Mouse (Mus musculus): ENCODE results near the gene Steap4. TPM values are rescaled to one million over a fixed set of nuclear protein-coding genes. Genes with fewer than 3 reads are reported as not detected.

Gene Steap4
- polyA plus RNA-seq, 1 experiment, result not detected

DNA sequence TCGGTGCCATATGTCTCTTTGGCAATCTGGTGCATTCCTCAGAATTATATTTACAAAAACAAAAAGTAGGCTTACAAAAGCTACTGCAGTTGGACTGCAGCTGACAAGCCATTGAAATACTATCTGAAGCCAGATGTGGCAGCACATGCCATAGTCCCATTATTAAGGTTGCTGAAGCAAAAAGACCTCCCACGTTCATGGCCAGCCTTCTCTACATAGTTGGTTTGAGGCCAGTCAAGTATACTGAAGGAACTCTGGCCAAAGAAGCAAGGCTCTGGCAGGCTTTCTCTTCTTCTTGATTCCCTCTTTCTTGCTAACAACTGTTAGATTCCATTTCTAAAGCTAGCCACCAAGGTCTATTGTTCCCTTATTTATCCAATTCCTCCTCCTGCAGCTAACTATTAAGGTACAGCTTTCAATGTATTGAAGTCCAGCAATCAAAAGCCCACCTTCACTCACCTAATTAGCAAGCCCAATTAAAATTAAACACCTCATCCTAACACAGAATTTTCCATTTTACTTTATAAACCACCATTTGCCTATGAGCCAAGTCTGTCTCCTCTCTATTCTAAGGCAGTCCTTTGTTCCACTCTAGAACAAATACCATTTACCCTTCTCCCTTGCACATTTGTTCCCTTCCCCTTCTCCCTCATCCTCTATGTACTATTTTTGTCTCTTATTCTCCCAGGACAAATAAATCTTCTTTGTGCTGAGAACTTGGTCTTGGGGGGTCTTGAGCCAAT is 26.2 kb upstream of the Steap4 start:
- TF ChIP-seq GATA1 (IDR thresholded peaks at IDR 0.05; ENCODE audit: borderline replicate concordance, low read length), result no peak
- TF ChIP-seq FLI1 (IDR thresholded peaks at IDR 0.05; ENCODE audit: low read length), result no peak
- H3K9me3 ChIP-seq, result 0 out of 2 replicates have a peak, but pooled peaks cover 3% of the 10 kb centered on the region
- H3K4me3 ChIP-seq (replicated peaks), result no peak overlapping the region
- H3K4me1 ChIP-seq, result no peaks in the 10 kb centered on the region
- H3K36me3 ChIP-seq (replicated peaks; ENCODE audit: low read length), result no peaks in the 10 kb centered on the region
- no peaks in the 10 kb centered on the region for H3K27me3 ChIP-seq (replicated peaks)

DNA sequence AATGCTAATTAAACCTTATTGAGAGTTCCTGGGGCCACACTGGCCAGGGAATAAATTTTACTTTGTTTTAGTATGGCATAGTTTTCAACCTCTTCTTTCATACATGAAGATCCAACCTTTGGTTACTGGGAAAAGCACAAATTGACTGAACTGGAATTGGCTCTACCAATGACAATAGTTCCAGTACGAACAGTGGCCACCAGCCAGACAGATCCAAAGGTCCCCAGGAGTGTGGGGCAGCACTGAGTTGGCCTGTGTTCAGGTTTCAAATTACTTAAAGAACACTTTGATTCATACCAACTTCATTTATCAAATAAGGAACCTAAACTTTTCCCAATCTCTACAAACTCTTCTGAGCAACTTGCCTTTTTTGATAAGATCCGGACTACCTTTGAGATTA is 5.4 kb upstream of the Steap4 start:
- TF ChIP-seq FLI1 (IDR thresholded peaks at IDR 0.05; ENCODE audit: low read length) (no peak), GATA1 (IDR thresholded peaks at IDR 0.05; ENCODE audit: borderline replicate concordance, low read length) (no peak)
- H3K4me1 ChIP-seq, result no peaks in the 10 kb centered on the region
- no peaks in the 10 kb centered on the region for H3K36me3 ChIP-seq (replicated peaks; ENCODE audit: low read length)
- H3K27me3 ChIP-seq (replicated peaks), result no peaks in the 10 kb centered on the region
- no peaks in the 10 kb centered on the region for H3K9me3 ChIP-seq
- H3K4me3 ChIP-seq (replicated peaks), result no peak overlapping the region

- no peaks in the 10 kb centered on the region for H3K4me1 ChIP-seq
- H3K4me3 ChIP-seq (replicated peaks), result no peak overlapping the region
- peaks cover 6% of the 10 kb centered on the region for H3K27me3 ChIP-seq (replicated peaks)
- no peaks in the 10 kb centered on the region for H3K9me3 ChIP-seq
- no peaks in the 10 kb centered on the region for H3K36me3 ChIP-seq (replicated peaks; ENCODE audit: low read length)
- TF ChIP-seq FLI1 (IDR thresholded peaks at IDR 0.05; ENCODE audit: low read length) (no peak), GATA1 (IDR thresholded peaks at IDR 0.05; ENCODE audit: borderline replicate concordance, low read length) (no peak)
Observed at GRCm38 (mm10) chr5:7955371-7955966, 4.8 kb upstream of the Steap4 start.

DNA sequence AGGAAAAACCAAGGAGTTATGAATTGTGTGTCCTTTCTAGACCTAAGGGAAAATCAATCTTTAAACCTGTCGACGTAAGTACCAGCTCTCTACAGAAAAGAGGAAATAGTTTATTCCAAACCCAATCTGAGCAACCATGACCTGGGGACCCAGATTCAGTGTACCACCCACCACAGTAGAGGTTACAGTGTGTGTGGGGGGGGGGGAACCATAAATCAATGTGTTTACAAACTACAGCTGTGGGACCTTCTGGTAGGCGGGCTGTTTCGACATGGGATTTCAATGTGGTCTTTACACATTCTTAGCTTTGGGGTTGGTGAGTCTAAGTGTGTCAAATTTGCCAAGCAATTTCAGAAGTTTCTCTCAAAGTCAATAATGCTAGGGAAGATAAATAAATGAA is 2.2 kb upstream of the Steap4 start:
- no peaks in the 10 kb centered on the region for H3K36me3 ChIP-seq (replicated peaks; ENCODE audit: low read length)
- H3K4me1 ChIP-seq, result no peaks in the 10 kb centered on the region
- H3K9me3 ChIP-seq, result no peaks in the 10 kb centered on the region
- H3K4me3 ChIP-seq (replicated peaks), result no peak overlapping the region
- H3K27me3 ChIP-seq (replicated peaks), result peaks cover 6% of the 10 kb centered on the region
- TF ChIP-seq GATA1 (IDR thresholded peaks at IDR 0.05; ENCODE audit: borderline replicate concordance, low read length) (no peak), FLI1 (IDR thresholded peaks at IDR 0.05; ENCODE audit: low read length) (no peak)

DNA sequence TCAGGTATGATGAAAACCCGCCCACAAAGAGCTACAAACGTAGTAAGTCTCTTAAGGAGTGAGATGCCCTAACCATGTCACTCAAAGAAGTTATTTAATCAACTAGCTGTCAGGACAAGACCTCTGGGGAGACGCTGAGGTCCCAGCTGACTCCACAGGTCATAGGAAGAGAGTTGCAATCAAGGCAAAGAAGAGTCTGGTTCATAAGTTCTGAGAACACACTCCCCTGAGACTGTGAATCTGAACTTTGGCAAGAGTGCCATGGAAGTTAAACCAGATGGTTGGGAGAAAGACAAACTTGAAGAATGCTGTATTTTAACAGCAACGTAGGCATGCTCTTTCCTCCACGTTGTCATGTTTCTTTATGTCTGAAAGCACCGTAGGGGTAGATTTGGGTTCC is 971 bp upstream of the Steap4 start:
- H3K36me3 ChIP-seq (replicated peaks; ENCODE audit: low read length), result no peaks in the 10 kb centered on the region
- TF ChIP-seq GATA1 (IDR thresholded peaks at IDR 0.05; ENCODE audit: borderline replicate concordance, low read length) (no peak), FLI1 (IDR thresholded peaks at IDR 0.05; ENCODE audit: low read length) (no peak)
- peaks cover 6% of the 10 kb centered on the region for H3K27me3 ChIP-seq (replicated peaks)
- H3K4me3 ChIP-seq (replicated peaks), result no peak overlapping the region
- H3K9me3 ChIP-seq, result no peaks in the 10 kb centered on the region
- no peaks in the 10 kb centered on the region for H3K4me1 ChIP-seq

- H3K4me3 ChIP-seq (replicated peaks), result no peak overlapping the region
- H3K9me3 ChIP-seq, result no peaks in the 10 kb centered on the region
- H3K27me3 ChIP-seq (replicated peaks), result peaks cover 6% of the 10 kb centered on the region
- H3K4me1 ChIP-seq, result no peaks in the 10 kb centered on the region
- no peaks in the 10 kb centered on the region for H3K36me3 ChIP-seq (replicated peaks; ENCODE audit: low read length)
- TF ChIP-seq FLI1 (IDR thresholded peaks at IDR 0.05; ENCODE audit: low read length), result no peak
- TF ChIP-seq GATA1 (IDR thresholded peaks at IDR 0.05; ENCODE audit: borderline replicate concordance, low read length), result no peak
Observed at GRCm38 (mm10) chr5:7961113-7961512, 856 bp downstream of the Steap4 start.

- Histone ChIP-seq H3K4me3 (replicated peaks) (no peak overlapping the region), H3K4me1 (no peaks in the 10 kb centered on the region), H3K36me3 (replicated peaks; ENCODE audit: low read length) (no peaks in the 10 kb centered on the region), H3K9me3 (no peaks in the 10 kb centered on the region), H3K27me3 (replicated peaks) (peaks cover 2% of the 10 kb centered on the region)
- TF ChIP-seq GATA1 (IDR thresholded peaks at IDR 0.05; ENCODE audit: borderline replicate concordance, low read length) (no peak), FLI1 (IDR thresholded peaks at IDR 0.05; ENCODE audit: low read length) (no peak)
Observed at GRCm38 (mm10) chr5:7965281-7965680, 5.0 kb downstream of the Steap4 start.

- Histone ChIP-seq H3K36me3 (replicated peaks; ENCODE audit: low read length) (no peaks in the 10 kb centered on the region), H3K9me3 (no peaks in the 10 kb centered on the region), H3K4me3 (replicated peaks) (no peak overlapping the region), H3K27me3 (replicated peaks) (no peaks in the 10 kb centered on the region), H3K4me1 (0 out of 2 replicates have a peak, but pooled peaks cover 3% of the 10 kb centered on the region)
- TF ChIP-seq GATA1 (IDR thresholded peaks at IDR 0.05; ENCODE audit: borderline replicate concordance, low read length), result no peak
- no peak for TF ChIP-seq FLI1 (IDR thresholded peaks at IDR 0.05; ENCODE audit: low read length)
Observed at GRCm38 (mm10) chr5:7968152-7968551, 7.9 kb downstream of the Steap4 start.

GRCm38 (mm10) chr5:7972266-7972665 is 12.0 kb downstream of the Steap4 start:
- H3K9me3 ChIP-seq, result peaks cover 6% of the 10 kb centered on the region
- H3K4me3 ChIP-seq (replicated peaks), result no peak overlapping the region
- peaks cover 2% of the 10 kb centered on the region for H3K27me3 ChIP-seq (replicated peaks)
- no peak for TF ChIP-seq FLI1 (IDR thresholded peaks at IDR 0.05; ENCODE audit: low read length)
- TF ChIP-seq GATA1 (IDR thresholded peaks at IDR 0.05; ENCODE audit: borderline replicate concordance, low read length), result no peak
- H3K4me1 ChIP-seq, result 0 out of 2 replicates have a peak, but pooled peaks cover 3% of the 10 kb centered on the region
- no peaks in the 10 kb centered on the region for H3K36me3 ChIP-seq (replicated peaks; ENCODE audit: low read length)

GRCm38 (mm10) chr5:7974522-7975197 is 14.4 kb downstream of the Steap4 start:
- Histone ChIP-seq H3K27me3 (replicated peaks) (peaks cover 2% of the 10 kb centered on the region), H3K9me3 (peaks cover 6% of the 10 kb centered on the region), H3K36me3 (replicated peaks; ENCODE audit: low read length) (no peaks in the 10 kb centered on the region), H3K4me1 (0 out of 2 replicates have a peak, but pooled peaks cover 3% of the 10 kb centered on the region), H3K4me3 (replicated peaks) (no peak overlapping the region)
- TF ChIP-seq FLI1 (IDR thresholded peaks at IDR 0.05; ENCODE audit: low read length) (no peak), GATA1 (IDR thresholded peaks at IDR 0.05; ENCODE audit: borderline replicate concordance, low read length) (no peak)

All from megakaryocyte, embryonic 14.5 days (primary cell).